Mouse (Mus musculus): ENCODE measurements at regions not wholly inside any gene's neighbourhood (a gene's known extent, or its start where the extent isn't known, plus 50 kb on each side); places are given as distances from the start of the nearest gene placed in this dataset.

DNA sequence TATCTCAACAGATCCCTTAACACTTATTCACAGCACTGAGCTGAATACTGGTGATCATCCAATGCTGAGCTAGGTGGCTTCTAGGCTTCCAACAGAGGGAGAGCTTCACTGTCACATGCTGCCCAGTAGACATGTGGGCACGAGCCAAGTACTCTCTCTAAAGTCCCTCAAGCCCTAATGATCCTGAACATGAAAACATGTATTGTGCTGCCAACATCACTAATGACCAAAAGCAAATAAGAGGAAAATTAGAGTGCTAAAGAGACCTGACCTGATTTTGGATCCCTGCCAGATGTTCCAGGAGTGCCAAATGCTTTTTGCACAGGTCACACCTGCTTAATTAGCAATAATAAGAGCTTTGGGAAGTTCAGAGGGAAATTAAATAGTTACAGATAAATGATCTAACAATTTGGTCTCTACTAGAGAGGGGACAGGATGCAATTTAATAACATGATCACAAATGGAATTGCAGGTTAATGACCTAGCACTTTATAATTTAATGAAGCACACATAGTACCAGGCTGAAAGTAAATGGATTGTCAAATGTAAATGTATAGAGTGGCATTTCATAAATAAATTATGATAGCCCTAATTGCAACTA, 215.6 kb upstream of the Ins1 start:
- DNase-seq: no peak

DNA sequence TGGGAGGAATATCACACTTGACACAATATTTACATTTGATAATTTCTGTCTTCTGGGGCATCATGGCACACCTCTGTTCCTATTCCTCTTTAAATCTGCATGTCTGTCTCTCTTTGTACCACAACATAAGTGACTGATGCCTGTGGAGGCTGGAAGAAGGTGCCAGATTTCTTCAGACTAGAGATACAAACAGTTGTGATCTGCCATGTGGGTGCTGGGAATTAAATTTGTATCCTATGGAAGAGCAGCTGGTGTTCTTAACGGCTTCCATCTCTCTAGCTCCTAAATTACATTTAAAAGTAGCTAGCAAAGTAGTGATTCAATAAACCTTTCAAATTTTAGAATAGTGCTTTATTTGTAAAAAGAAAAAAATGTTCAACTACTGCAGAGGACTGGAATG, 195.3 kb upstream of the Ins1 start:
- no peak for DNase-seq

DNA sequence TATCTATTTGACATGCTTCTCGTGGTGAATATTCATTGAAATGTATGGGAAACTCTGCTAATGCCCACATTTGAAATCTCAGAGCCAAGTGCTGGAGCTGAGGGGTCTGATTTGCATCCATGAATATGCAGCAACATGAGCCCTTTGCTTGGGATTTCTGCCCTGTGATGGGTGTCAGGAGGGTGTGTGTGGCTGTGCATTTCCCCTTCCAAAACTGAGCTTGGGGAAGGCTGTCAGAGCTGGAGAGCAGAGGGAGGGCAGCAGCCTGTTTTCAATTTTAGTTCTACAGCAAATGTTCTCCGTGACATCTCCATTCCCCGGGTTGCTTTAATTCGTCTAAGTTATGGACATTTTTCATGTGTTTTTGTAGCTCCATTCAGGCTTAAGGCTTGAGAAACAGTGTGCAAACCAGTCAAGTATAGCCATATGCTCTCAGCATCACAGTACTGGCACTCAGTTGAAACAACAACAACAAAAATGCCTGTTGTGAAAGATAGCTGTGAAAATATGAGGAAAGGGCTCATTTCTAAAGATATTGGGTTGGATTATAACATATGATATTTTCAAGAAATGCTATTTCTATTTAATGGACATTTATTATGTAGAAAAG, 194.1 kb upstream of the Ins1 start:
- DNase-seq: no peak

DNA sequence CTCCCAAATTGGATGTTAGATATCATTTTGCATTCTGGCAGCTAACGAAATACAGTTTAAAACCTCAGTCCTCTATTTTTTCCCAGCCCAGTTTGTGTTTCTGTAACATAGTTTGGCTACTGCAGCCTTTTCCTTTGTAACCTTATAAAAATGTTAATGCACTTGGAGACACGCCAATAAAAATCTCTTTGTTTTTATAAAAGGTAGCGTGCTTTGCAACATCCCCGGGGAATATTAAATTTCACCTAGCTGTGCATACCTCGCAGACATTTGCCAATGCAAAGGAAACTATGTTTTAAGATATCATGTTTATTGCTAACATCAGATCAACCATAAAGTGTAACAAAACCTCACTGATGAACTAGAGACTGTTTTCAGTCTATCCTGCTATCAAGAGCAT, 192.9 kb upstream of the Ins1 start:
- no peak for DNase-seq

DNA sequence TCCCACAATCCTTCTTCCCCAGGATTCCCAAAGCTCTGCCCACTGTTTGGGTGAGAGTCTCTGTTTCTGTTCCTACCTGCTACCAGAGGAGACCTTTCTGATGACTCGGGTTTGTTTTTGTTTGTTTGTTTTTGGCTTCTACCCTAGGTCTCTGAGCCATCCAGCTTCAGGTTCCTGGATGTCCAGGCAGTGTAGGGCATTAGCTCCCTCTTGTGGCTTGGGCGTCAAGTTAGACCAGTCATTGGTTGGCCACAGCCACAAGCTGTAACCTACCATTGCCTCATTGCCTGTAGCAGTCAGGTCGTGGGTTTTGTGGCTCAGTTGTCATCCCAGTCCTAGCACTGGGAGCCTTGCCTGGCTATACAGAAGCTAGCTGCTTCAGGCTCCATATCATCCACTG, 185.1 kb upstream of the Ins1 start:
- peak; percentile 12 for DNase-seq

DNA sequence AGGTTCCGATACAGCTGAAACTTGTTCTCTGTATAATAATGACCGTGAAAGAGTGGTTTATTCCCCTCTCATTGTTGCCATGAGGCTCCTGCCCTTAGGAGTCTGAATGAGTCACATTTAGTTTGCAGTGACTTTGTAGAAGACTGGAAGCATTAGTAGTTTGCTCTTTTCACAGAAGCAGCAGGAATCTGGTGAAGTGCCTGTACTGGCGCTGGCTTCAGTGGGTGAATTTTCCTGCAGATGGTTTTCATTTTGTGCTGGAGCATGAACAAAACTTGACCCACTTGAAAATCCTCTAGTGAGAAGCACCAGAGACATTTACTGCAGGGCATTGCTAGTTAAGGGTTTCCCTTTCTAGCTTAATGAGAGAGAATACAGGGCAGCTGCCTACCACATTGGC, 151.7 kb upstream of the Ins1 start:
- no peak for DNase-seq
